8 mouse cellular contexts compared by ENCODE assay signal in genomic region chr13:114980831-114981419, GRCm38 (mm10). TPM values are rescaled to one million over a fixed set of nuclear protein-coding genes. Genes with fewer than 3 reads are reported as not detected.
DNase-seq lines count a peak whose midpoint lies in the region; ATAC-seq and TF ChIP-seq lines count a peak whose summit lies in the region.

No protein-coding gene starts in this region.

- WGBS in liver, adult 2 months: 68% methylated on average over 10 of the region's 10 CpGs
- WGBS in liver, embryonic 12.5 days (ENCODE audit: insufficient replicate concordance): 35% methylated on average over 10 of the region's 10 CpGs

- no peak for TF ChIP-seq POLR2A in liver, adult 2 months (IDR thresholded peaks at IDR 0.05; ENCODE audit: extremely low read depth, insufficient read depth, low read length)
- no peak for TF ChIP-seq POLR2A in cortical plate, adult 2 months (IDR thresholded peaks at IDR 0.05; ENCODE audit: extremely low read depth, insufficient read depth, low read length)

- H3K4me1 ChIP-seq in liver, adult 2 months (ENCODE audit: control insufficient read depth, insufficient read depth, low read length): no peaks in the 10 kb centered on the region
- H3K4me1 ChIP-seq in liver, embryonic 12.5 days: no peaks in the 10 kb centered on the region
- no peaks in the 10 kb centered on the region for H3K4me1 ChIP-seq in cortical plate, adult 2 months (ENCODE audit: control insufficient read depth, insufficient read depth, low read length)

- no peaks in the 10 kb centered on the region for H3K9me3 ChIP-seq in liver, embryonic 12.5 days (replicated peaks)

- no peak overlapping the region for H3K4me3 ChIP-seq in liver, adult 2 months (ENCODE audit: insufficient read depth, low read depth, low read length)
- no peak overlapping the region for H3K4me3 ChIP-seq in liver, embryonic 12.5 days
- no peak overlapping the region for H3K4me3 ChIP-seq in cortical plate, adult 2 months (ENCODE audit: insufficient read depth, low read length)

- no peak overlapping the region for H3K27ac ChIP-seq in liver, adult 2 months (replicated peaks; ENCODE audit: insufficient read depth, low read depth, low read length)
- H3K27ac ChIP-seq in liver, embryonic 12.5 days: no peak overlapping the region
- no peak overlapping the region for H3K27ac ChIP-seq in cortical plate, adult 2 months (ENCODE audit: insufficient read depth, low read length)

- no peak overlapping the region for H3K9ac ChIP-seq in liver, adult 2 months (ENCODE audit: low read depth, low read length)
- H3K9ac ChIP-seq in liver, embryonic 12.5 days: no peak overlapping the region

- peak; percentile 27; the same call in 1 of the 2 replicates for TF ChIP-seq CTCF in liver, adult 2 months (IDR thresholded peaks at IDR 0.05; ENCODE audit: low read depth, low read length)
- TF ChIP-seq CTCF in cortical plate, adult 2 months (IDR thresholded peaks at IDR 0.05; ENCODE audit: extremely low read depth, insufficient read depth, low read length): peak; percentile 24; the same call in 1 of the 2 replicates

- no peak overlapping the region for H3K4me2 ChIP-seq in liver, embryonic 12.5 days

- DNase-seq in adrenal gland, postnatal 14 days: peak; percentile 28
- DNase-seq in adrenal gland, postnatal 36 days: no peak
- DNase-seq in liver, adult 2 months (ENCODE audit: extremely low read depth, low read depth, low spot score): peak; percentile 28
- no peak for DNase-seq in adrenal gland, postnatal 4 days (ENCODE audit: low spot score in 2 of 2)
- DNase-seq in right cerebral cortex, postnatal 10 days (ENCODE audit: low spot score in 2 of 2): no peak

- peaks cover 25% of the 10 kb centered on the region for H3K36me3 ChIP-seq in liver, adult 2 months (ENCODE audit: control insufficient read depth, insufficient read depth, low read length)
- no peaks in the 10 kb centered on the region for H3K36me3 ChIP-seq in liver, embryonic 12.5 days

- no peaks in the 10 kb centered on the region for H3K27me3 ChIP-seq in liver, adult 2 months (ENCODE audit: control insufficient read depth, insufficient read depth, low read length)
- H3K27me3 ChIP-seq in liver, embryonic 12.5 days (replicated peaks): no peaks in the 10 kb centered on the region

- no peaks in the 10 kb centered on the region for H3K79me2 ChIP-seq in liver, adult 2 months (ENCODE audit: control insufficient read depth, insufficient read depth, low read length)

- ATAC-seq in liver, embryonic 12.5 days: no peak
- peak; percentile 81 for ATAC-seq in megakaryocyte-erythroid progenitor cell, adult 5-6 weeks (replicated peaks; ENCODE audit: low FRiP score, low TSS enrichment, poor library complexity, severe bottlenecking)

RNA-seq across cellular contexts. Expression of gene Itga2, which starts 49.0 kb away (rescaled TPM):
- 3.9 and 4.4 TPM in 2 replicates for total RNA-seq in adrenal gland, postnatal 14 days (2021)
- total RNA-seq in adrenal gland, postnatal 36 days (2021): 1 to 10 TPM; 1.1 to 5.6 TPM
- total RNA-seq in liver, adult 2 months (2014; rRNA removed): 0.07 and 0.09 TPM in 2 replicates
- 0.01 TPM in 2 replicates for polyA plus RNA-seq in liver, adult 2 months (2012; rRNA removed)
- polyA plus RNA-seq in liver, embryonic 12.5 days (2016; fragmentation: Nextera tagmentation; extraction: Ambion mirVana): 0.96 and 2.2 TPM in 2 replicates
- polyA plus RNA-seq in cortical plate, adult 2 months (2012; rRNA removed): 0.02 and 0.04 TPM in 2 replicates
- 0.39 and 0.72 TPM in 2 replicates for total RNA-seq in megakaryocyte-erythroid progenitor cell, adult 5-6 weeks (2014; fragmentation: Nextera tagmentation)
- 0.61 and 1.3 TPM in 2 replicates for total RNA-seq in megakaryocyte-erythroid progenitor cell, adult 5-6 weeks (2017)
- 1 to 10 TPM; 4.5 to 7.5 TPM for total RNA-seq in adrenal gland, postnatal 4 days (2021)

Comparison
In these comparisons a context has a peak if more than half of its experiments do, and no peak if none do; other contexts are left out.
1. DNase-seq: peak in adrenal gland, postnatal 14 days (single experiment) and liver, adult 2 months (single experiment); none in adrenal gland, postnatal 36 days (0 of 2), adrenal gland, postnatal 4 days (0 of 2) and right cerebral cortex, postnatal 10 days (0 of 2).